Mouse (Mus musculus) intestine, embryonic 16.5 days (tissue): Measurements from ENCODE around the gene Nusap1. TPM values are rescaled to one million over a fixed set of nuclear protein-coding genes. Genes with fewer than 3 reads are reported as not detected.
"Not testable (repeated sequence)": the region's sequence is repeated elsewhere in the genome, so short reads cannot be mapped to it uniquely, and the experiment has no call there.

Source experiments
- ATAC-seq: fragments of 200-750 bp; cut with Nextera tagmentation; 2 replicates; pipeline ENCODE4 v1.8.0; 2017; ENCODE audit warnings: moderate TSS enrichment, moderate library complexity
- H3K27ac ChIP-seq: fragments of 300-500 bp; sonication (generic); 2 replicates; pipeline ENCODE4 v1.5.1; 2014; ENCODE audit warnings: mild to moderate bottlenecking, low read length
- H3K27me3 ChIP-seq: fragments of 300-500 bp; sonication (generic); replicated peaks from 2 replicates; pipeline ENCODE4 v1.6.1; 2014; ENCODE audit warnings: low read length, control low read depth, mixed read lengths; ENCODE audit not compliant: control insufficient read depth, insufficient read depth
- H3K36me3 ChIP-seq: fragments of 300-500 bp; sonication (generic); 2 replicates; pipeline ENCODE4 v1.6.1; 2014; ENCODE audit warnings: low read length, control low read depth; ENCODE audit not compliant: control insufficient read depth, insufficient read depth
- H3K4me1 ChIP-seq: fragments of 300-500 bp; sonication (generic); 2 replicates; pipeline ENCODE4 v1.6.1; 2014; ENCODE audit warnings: low read length, control low read depth, mixed read lengths; ENCODE audit not compliant: control insufficient read depth, insufficient read depth
- H3K4me2 ChIP-seq: fragments of 300-500 bp; sonication (generic); 2 replicates; pipeline ENCODE4 v1.6.1; 2014; ENCODE audit warnings: low read depth, low read length, control low read depth
- H3K4me3 ChIP-seq: fragments of 300-500 bp; sonication (generic); 2 replicates; pipeline ENCODE4 v1.5.1; 2014; ENCODE audit warnings: mild to moderate bottlenecking, low read length
- H3K9ac ChIP-seq: fragments of 300-500 bp; sonication (generic); 2 replicates; pipeline ENCODE4 v1.6.1; 2014; ENCODE audit warnings: low read depth, low read length
- H3K9me3 ChIP-seq: fragments of 300-500 bp; sonication (generic); 2 replicates; pipeline ENCODE4 v1.6.1; 2016; ENCODE audit warnings: low read length, control low read depth; ENCODE audit not compliant: control insufficient read depth
- WGBS: fragments of 180-500 bp; shearing (Covaris S2); extraction: QIAGEN DNeasy Blood & Tissue Kit; methylation state at CpG from one replicate; pipeline ENCODE4 v1.1.7; 2014; 5-methylcytosine and 5-hydroxymethylcytosine counted together
- polyA plus RNA-seq: library from polyadenylated mRNA; unstranded; fragments of >200 nt; fragmentation: Nextera tagmentation; extraction: Ambion mirVana; gene quantifications from 2 replicates; pipeline ENCODE4 v1.2.1, GENCODE M21; 2015

Nusap1 gene
- polyA plus RNA-seq, 1 experiment from 2014 or later = 57.1 TPM

- Histone ChIP-seq H3K4me2 (peak overlapping the region; percentile 61), H3K9ac (peak overlapping the region; percentile 65), H3K4me3 (peak overlapping the region; percentile 84), H3K4me1 (peaks cover 24% of the 10 kb centered on the region), H3K27ac (0 out of 2 replicates have a peak overlapping the region, but pooled peaks have one; percentile 21)
- H3K9me3 ChIP-seq, H3K36me3 ChIP-seq, H3K27me3 ChIP-seq, ATAC-seq: not testable (repeated sequence)
- whole genome bisulfite sequencing = 10% methylated on average over 6 of the region's 6 CpGs
These were observed 904 bp downstream of the Nusap1 start for GRCm38 (mm10) chr2:119619002-119619401.

DNA sequence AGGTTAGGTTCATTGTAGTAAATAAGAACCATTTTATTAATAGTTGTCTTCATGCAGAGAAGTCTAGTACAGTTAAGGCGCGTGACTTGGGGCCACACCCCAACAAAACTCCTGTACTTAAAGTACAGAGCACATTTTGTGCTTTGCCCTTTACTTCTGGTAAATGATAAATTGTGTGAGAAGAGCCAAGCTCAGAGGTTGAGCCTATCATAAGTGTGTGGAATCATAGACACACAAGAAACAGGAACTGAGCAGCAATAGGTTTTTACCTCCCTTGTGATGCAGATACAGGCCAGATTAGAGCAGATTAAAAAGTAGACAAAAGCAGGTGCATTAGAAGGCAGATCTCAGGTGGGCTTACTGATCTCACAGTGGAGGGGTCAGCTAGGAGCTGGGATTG lies 3.2 kb downstream of the Nusap1 start:
- no peak overlapping the region for H3K4me3 ChIP-seq
- 0 out of 2 replicates have a peak overlapping the region, but pooled peaks have one; percentile 11 for H3K4me2 ChIP-seq
- ATAC-seq = no peak
- no peak overlapping the region for H3K9ac ChIP-seq
- H3K9me3 ChIP-seq = no peaks in the 10 kb centered on the region
- H3K27ac ChIP-seq = no peak overlapping the region
- H3K27me3 ChIP-seq = no peaks in the 10 kb centered on the region
- peaks cover 24% of the 10 kb centered on the region for H3K4me1 ChIP-seq
- peaks cover 3% of the 10 kb centered on the region; the same call in 1 of the 2 replicates for H3K36me3 ChIP-seq
- 90% methylated on average over 2 of the region's 2 CpGs for WGBS

- H3K4me1 ChIP-seq = no peaks in the 10 kb centered on the region
- WGBS = 83% methylated on average over 1 of the region's 1 CpGs
- H3K36me3 ChIP-seq = peaks cover 5% of the 10 kb centered on the region
- ATAC-seq = no peak
- H3K27me3 ChIP-seq = no peaks in the 10 kb centered on the region
- H3K27ac ChIP-seq = no peak overlapping the region
- no peak overlapping the region for H3K9ac ChIP-seq
- no peaks in the 10 kb centered on the region for H3K9me3 ChIP-seq
- no peak overlapping the region for H3K4me3 ChIP-seq
- no peak overlapping the region for H3K4me2 ChIP-seq
These were observed 18.7 kb downstream of the Nusap1 start for GRCm38 (mm10) chr2:119636781-119637180.

DNA sequence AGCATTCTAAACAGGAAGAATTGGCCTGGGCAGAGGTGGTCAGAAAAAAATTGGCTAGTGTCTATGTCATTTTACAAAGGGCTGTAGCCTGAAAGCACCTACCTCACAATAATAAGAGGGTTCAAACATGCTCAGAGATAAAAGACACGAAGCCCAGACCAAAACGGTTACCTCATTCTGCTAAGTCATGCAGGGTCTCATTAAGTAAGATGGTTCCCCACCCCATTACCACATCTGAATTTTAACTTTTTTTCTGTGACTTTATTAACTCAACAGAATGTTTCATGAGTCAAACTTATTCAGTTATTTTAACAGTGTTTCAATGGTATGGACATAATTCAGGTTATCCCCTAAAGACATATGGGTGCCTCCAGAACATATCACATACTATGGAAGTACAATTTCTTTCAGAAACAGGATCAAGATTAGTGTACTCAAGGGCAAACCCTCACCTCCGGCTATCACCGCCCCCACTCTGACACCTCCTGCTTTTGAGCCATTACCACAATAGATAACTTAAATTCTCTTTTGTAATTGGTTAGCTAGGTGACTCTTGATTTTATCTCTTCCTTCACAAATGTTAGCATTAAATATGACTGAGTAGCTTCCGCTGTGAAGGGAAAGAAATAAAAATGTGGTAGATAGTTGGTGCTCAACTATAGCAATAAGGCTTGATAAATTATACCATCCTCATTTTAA lies 23.3 kb downstream of the Nusap1 start:
- ATAC-seq = no peak
- Histone ChIP-seq H3K9me3 (no peaks in the 10 kb centered on the region), H3K4me2 (no peak overlapping the region), H3K4me3 (no peak overlapping the region), H3K27me3 (no peaks in the 10 kb centered on the region), H3K36me3 (peaks cover 17% of the 10 kb centered on the region), H3K9ac (no peak overlapping the region), H3K27ac (no peak overlapping the region), H3K4me1 (no peaks in the 10 kb centered on the region)
- WGBS = 95% methylated on average over 5 of the region's 5 CpGs

GRCm38 (mm10) chr2:119644254-119644653 lies 26.2 kb downstream of the Nusap1 start:
- H3K36me3 ChIP-seq = peaks cover 17% of the 10 kb centered on the region
- no peaks in the 10 kb centered on the region for H3K4me1 ChIP-seq
- no peaks in the 10 kb centered on the region for H3K9me3 ChIP-seq
- H3K4me3 ChIP-seq = no peak overlapping the region
- H3K4me2 ChIP-seq = no peak overlapping the region
- WGBS = 89% methylated on average over 5 of the region's 5 CpGs
- H3K27ac ChIP-seq = no peak overlapping the region
- H3K27me3 ChIP-seq = no peaks in the 10 kb centered on the region
- ATAC-seq = no peak
- H3K9ac ChIP-seq = no peak overlapping the region

DNA sequence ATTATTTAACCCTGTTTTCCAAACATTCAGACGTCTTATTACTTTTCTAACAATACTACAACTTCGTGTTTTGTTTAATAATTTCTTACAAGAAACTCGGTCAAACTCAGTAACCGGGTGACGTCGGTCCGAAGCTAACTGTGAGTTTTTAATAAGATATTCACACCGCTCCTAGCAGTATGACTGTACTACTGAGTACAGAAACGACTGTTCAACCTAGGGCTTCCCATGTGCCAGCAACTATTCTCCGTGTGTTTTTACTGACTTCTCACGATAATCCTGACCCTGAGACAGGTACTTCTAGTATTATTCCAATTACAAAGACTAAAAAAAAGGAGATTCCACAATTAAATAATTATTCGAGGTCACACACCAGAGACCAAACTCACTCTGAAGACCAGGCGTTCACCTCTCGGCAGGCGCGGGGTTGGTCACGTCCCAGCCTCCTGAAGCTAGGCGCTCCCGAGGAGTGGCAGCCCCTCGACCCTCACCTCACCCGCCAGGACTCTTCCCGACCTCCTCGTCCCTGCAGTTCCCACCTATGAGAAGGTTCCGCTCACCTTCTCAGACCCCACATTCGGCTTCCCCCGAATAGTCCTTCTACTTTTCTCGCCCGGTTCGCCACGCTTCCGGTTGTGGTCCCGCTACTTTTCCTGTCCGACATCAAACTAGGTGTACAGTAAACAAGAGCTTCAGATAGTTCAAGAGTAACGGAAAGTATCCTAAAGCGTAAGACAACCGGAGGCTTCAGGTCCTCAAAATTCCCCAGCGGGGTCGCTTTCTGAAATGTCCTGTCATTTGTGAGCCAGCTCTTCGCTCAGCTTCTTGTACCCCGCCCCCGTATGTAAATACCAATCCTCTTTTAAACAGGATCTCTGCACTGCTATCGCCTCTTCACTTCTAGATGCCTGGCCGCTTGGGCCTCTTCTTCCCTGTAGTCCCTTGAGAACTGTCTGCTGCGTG lies 44.4 kb downstream of the Nusap1 start, which contains the start of gene Ndufaf1:
Gene Ndufaf1 (minus strand): TSS at position 608 of the 963 bp plus-strand sequence.
- H3K27me3 ChIP-seq = no peaks in the 10 kb centered on the region
- H3K4me3 ChIP-seq = peak within 1 kb of the TSS; percentile 80
- H3K4me1 ChIP-seq = peaks cover 8% of the 10 kb centered on the region
- H3K36me3 ChIP-seq = 0 out of 2 replicates have a peak, but pooled peaks cover 2% of the 10 kb centered on the region
- H3K27ac ChIP-seq = no peak within 1 kb of the TSS
- H3K9ac ChIP-seq = peak within 1 kb of the TSS; percentile 89
- H3K4me2 ChIP-seq = peak within 1 kb of the TSS; percentile 76
- peak; percentile 95 for ATAC-seq
- 1% methylated on average over 44 of the region's 44 CpGs for WGBS
- H3K9me3 ChIP-seq = no peaks in the 10 kb centered on the region

- not testable (repeated sequence) for ATAC-seq, H3K27me3 ChIP-seq, H3K36me3 ChIP-seq, H3K4me2 ChIP-seq, H3K9ac ChIP-seq, H3K9me3 ChIP-seq, H3K4me1 ChIP-seq, H3K4me3 ChIP-seq, H3K27ac ChIP-seq
- WGBS = 70% methylated on average over 20 of the region's 23 CpGs
These were observed 47.6 kb downstream of the Nusap1 start for GRCm38 (mm10) chr2:119665744-119666143.

- Histone ChIP-seq H3K9me3 (no peaks in the 10 kb centered on the region), H3K27ac (no peak overlapping the region), H3K36me3 (no peaks in the 10 kb centered on the region), H3K9ac (no peak overlapping the region), H3K27me3 (no peaks in the 10 kb centered on the region), H3K4me1 (no peaks in the 10 kb centered on the region), H3K4me2 (no peak overlapping the region), H3K4me3 (no peak overlapping the region)
- 18% methylated on average over 7 of the region's 7 CpGs for WGBS
- no peak for ATAC-seq
These were observed 50.9 kb downstream of the Nusap1 start for GRCm38 (mm10) chr2:119669010-119669409.

DNA sequence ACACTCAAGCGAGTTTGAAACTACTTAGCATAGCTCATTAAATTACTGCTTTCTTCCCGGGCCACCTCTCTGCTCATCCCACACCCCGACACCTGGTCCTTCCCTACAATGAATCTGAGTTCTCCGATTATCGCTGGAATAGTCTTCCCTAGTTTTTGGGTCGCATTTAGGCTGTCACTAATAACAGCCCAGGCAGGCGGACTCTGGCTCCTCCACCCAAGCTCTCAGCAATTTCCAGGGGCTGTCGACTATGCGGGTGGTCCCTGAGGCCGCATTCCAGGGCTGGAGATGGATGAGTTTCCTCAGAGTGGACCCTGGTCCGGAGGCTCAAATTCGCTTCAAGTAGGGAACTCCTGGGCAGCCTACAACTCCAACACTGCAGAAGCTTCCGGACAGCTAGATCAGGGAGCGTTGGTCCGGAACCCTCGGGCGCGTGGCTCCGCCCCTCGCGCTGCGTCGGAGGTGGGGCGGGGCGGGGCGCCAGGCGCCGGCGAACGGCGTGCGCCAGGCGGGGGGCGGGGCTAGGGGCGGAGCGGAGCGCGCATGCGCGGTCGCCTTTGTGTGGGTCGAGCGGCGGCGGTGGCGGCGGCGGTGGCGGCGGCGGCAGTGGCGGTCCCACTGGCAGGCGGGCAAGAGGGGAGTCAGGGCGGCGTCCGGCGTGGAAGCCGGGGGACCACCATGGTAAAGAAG lies 56.6 kb downstream of the Nusap1 start, which contains the start of gene Rtf1:
Gene Rtf1 (plus strand): TSS at position 544 of the 690 bp plus-strand sequence.
- H3K4me3 ChIP-seq = peak within 1 kb of the TSS; percentile 99
- WGBS = under 1% methylated on average over 32 of the region's 58 CpGs

More for the DNA sequence above, 56.6 kb downstream of the Nusap1 start, which contains the start of gene Rtf1:
- ATAC-seq = peak; percentile 98
- no peaks in the 10 kb centered on the region for H3K36me3 ChIP-seq
- peak within 1 kb of the TSS; percentile 84 for H3K4me2 ChIP-seq
- H3K4me1 ChIP-seq = peaks cover 7% of the 10 kb centered on the region
- peak within 1 kb of the TSS; percentile 77 for H3K27ac ChIP-seq
- H3K9me3 ChIP-seq = no peaks in the 10 kb centered on the region
- peak within 1 kb of the TSS; percentile 97 for H3K9ac ChIP-seq
- H3K27me3 ChIP-seq = no peaks in the 10 kb centered on the region
